Mouse (Mus musculus): Measurements from ENCODE around the gene B4galnt2. TPM values are rescaled to one million over a fixed set of nuclear protein-coding genes. Genes with fewer than 3 reads are reported as not detected.

The B4galnt2 gene
- total and polyA plus RNA-seq, 3 experiments: 0.15 to 4.5 TPM; not detected in 1

DNA sequence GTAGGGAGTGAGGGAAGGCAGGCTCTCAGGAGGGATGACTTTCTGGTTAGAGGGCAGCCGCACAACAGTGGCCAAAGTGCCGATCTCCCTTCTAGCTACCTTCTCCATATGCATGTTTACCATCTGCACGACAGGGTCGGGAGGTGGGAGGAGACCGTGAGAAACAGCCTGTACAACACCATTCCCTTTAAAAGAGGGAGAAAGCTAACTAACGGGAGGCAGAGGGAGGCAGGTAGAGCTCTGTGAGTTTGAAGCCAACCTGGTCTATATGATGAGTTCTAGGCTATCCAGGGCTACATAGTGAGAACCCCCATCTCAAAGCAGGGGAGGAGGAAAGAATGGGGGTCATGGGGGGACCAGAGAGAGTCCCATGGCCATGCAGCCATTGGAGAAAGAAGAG lies 78.9 kb downstream of the B4galnt2 start:
- DNase-seq (ENCODE audit: low read depth, low spot score): no peak
- TF ChIP-seq CHD1 (IDR thresholded peaks at IDR 0.05; ENCODE audit: low read depth, low read length) (0 out of 2 replicates have a peak, but pooled peaks have one; percentile 65), ELF1 (IDR thresholded peaks at IDR 0.05; ENCODE audit: low read depth, low read length) (no peak), NRF1 (IDR thresholded peaks at IDR 0.05; ENCODE audit: insufficient read depth, low read depth, low read length, poor library complexity, severe bottlenecking) (no peak)
- H3K4me1 ChIP-seq (ENCODE audit: control insufficient read depth in 1 of 2, insufficient read depth in 2 of 2, low read length in 2 of 2): peaks cover 16 to 49% of the 10 kb centered on the region in 2 experiments
- no peaks in the 10 kb centered on the region for H3K9me3 ChIP-seq (replicated peaks; ENCODE audit: insufficient read depth, low read length)
- H3K79me2 ChIP-seq (ENCODE audit: control insufficient read depth, insufficient read depth, low read length, poor library complexity): no peaks in the 10 kb centered on the region; the same call in 1 of the 2 replicates
- peak overlapping the region; percentile 16 to 37 for H3K4me3 ChIP-seq (ENCODE audit: control insufficient read depth in 1 of 2, insufficient read depth in 1 of 2, low read depth in 2 of 2, low read length in 2 of 2)
- H3K9ac ChIP-seq (ENCODE audit: control insufficient read depth, low read depth, low read length, poor library complexity, severe bottlenecking): peak overlapping the region; percentile 74
- H3K36me3 ChIP-seq (ENCODE audit: control insufficient read depth in 1 of 2, insufficient read depth in 2 of 2, low read length in 2 of 2): peaks cover 0 to 25% of the 10 kb centered on the region in 2 experiments; a peak in 2 of 4 replicates
- no peaks in the 10 kb centered on the region for H3K27me3 ChIP-seq (ENCODE audit: control insufficient read depth in 1 of 2, insufficient read depth in 2 of 2, low read length in 2 of 2)
- H3K27ac ChIP-seq (ENCODE audit: control insufficient read depth, low read depth, low read length): peak overlapping the region; percentile 97

DNA sequence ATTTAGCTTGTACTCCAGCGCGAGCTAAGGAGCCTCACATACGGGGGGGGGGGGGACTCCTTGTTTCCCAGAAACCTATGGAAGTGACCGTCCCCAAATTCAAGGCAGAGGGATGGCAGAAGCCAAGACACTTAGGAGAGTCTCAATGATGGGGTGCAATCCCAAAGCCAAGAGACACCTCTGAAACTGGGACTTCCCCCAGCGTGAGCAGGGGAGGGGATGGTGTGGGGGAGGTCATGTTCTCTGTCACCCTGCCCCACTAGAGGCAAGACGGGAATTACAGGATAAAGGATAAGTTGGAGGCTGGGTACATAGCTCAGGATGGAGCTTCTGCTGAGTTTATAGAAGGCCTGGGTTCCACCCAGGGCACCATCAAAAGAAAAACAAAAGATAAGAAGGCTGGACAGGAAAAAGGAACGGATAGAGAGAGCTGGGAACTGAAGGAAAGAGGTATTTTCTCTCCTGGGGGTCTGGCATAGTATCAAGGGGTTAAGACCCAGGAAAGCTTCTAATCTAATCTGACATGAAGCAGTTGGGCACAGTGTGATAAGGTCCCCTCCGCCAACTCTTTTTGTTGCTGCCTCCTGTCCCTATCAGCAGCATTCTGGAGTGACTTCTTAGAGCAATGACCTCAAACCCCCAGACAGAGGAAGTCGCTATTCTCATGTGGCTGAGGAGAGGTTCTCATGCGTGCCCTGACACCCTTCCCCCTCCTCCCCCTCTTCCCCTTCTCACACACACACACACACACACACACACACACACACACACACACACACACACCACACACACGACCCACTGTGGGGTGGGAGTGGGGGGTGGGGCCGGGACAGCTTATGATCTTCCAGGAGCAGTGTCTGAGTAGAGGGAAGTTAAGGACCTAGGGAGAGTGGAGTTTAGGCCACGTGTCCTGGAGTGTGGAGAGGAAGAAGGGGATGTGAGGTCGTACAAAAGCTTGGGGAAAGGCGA lies 79.7 kb downstream of the B4galnt2 start:
- no peaks in the 10 kb centered on the region; the same call in 1 of the 2 replicates for H3K79me2 ChIP-seq (ENCODE audit: control insufficient read depth, insufficient read depth, low read length, poor library complexity)
- H3K27me3 ChIP-seq (ENCODE audit: control insufficient read depth in 1 of 2, insufficient read depth in 2 of 2, low read length in 2 of 2): no peaks in the 10 kb centered on the region
- H3K9ac ChIP-seq (ENCODE audit: control insufficient read depth, low read depth, low read length, poor library complexity, severe bottlenecking): peak overlapping the region; percentile 74
- H3K27ac ChIP-seq (ENCODE audit: control insufficient read depth, low read depth, low read length): peak overlapping the region; percentile 97
- peaks cover 0 to 25% of the 10 kb centered on the region in 2 experiments; a peak in 2 of 4 replicates for H3K36me3 ChIP-seq (ENCODE audit: control insufficient read depth in 1 of 2, insufficient read depth in 2 of 2, low read length in 2 of 2)
- H3K4me1 ChIP-seq (ENCODE audit: control insufficient read depth in 1 of 2, insufficient read depth in 2 of 2, low read length in 2 of 2): peaks cover 16 to 49% of the 10 kb centered on the region in 2 experiments
- H3K4me3 ChIP-seq (ENCODE audit: control insufficient read depth in 1 of 2, insufficient read depth in 1 of 2, low read depth in 2 of 2, low read length in 2 of 2): peak overlapping the region; percentile 45 to 52
- no peaks in the 10 kb centered on the region for H3K9me3 ChIP-seq (replicated peaks; ENCODE audit: insufficient read depth, low read length)
- DNase-seq (ENCODE audit: low read depth, low spot score): peak; percentile 99
- TF ChIP-seq MAZ (IDR thresholded peaks at IDR 0.05; ENCODE audit: low read depth, low read length) (peak; percentile 85), ZKSCAN1 (IDR thresholded peaks at IDR 0.05; ENCODE audit: low read depth, low read length) (no peak), ZC3H11A (IDR thresholded peaks at IDR 0.05; ENCODE audit: low read depth, low read length) (peak; percentile 30; the same call in 1 of the 2 replicates), NRF1 (IDR thresholded peaks at IDR 0.05; ENCODE audit: insufficient read depth, low read depth, low read length, poor library complexity, severe bottlenecking) (no peak), TAL1 (IDR thresholded peaks at IDR 0.05; ENCODE audit: low read length) (peak; percentile 94), MAFK (IDR thresholded peaks at IDR 0.05; ENCODE audit: borderline replicate concordance, low read depth, low read length) (peak; percentile 87; the same call in 1 of the 2 replicates), MYC (IDR thresholded peaks at IDR 0.05; ENCODE audit: low read depth, low read length) (peak; percentile 97), ZNF384 (IDR thresholded peaks at IDR 0.05; ENCODE audit: low read depth, low read length) (peak; percentile 49; the same call in 1 of the 2 replicates), BHLHE40 (IDR thresholded peaks at IDR 0.05; ENCODE audit: borderline replicate concordance, low read depth, low read length) (peak; percentile 87), SIN3A (IDR thresholded peaks at IDR 0.05; ENCODE audit: low read length) (peak; percentile 98), ELF1 (IDR thresholded peaks at IDR 0.05; ENCODE audit: low read depth, low read length) (peak; percentile 63), MXI1 (IDR thresholded peaks at IDR 0.05; ENCODE audit: low read depth, low read length) (peak; percentile 85), ZMIZ1 (IDR thresholded peaks at IDR 0.05; ENCODE audit: low read depth, low read length) (peak; percentile 79), UBTF (IDR thresholded peaks at IDR 0.05; ENCODE audit: borderline replicate concordance, insufficient read depth, low read depth, low read length) (0 out of 2 replicates have a peak, but pooled peaks have one; percentile 31), E2F4 (IDR thresholded peaks at IDR 0.05; ENCODE audit: borderline replicate concordance, low read depth, low read length) (peak; percentile 62; the same call in 1 of the 2 replicates), RAD21 (IDR thresholded peaks at IDR 0.05; ENCODE audit: low read depth, low read length) (no peak; the same call in 1 of the 2 replicates), GABPA (IDR thresholded peaks at IDR 0.05; ENCODE audit: low read depth, low read length) (no peak), CHD2 (IDR thresholded peaks at IDR 0.05; ENCODE audit: low read length) (peak; percentile 72; the same call in 1 of the 2 replicates), TBP (IDR thresholded peaks at IDR 0.05; ENCODE audit: low read depth, low read length) (no peak; the same call in none of the 2 replicates), JUND (IDR thresholded peaks at IDR 0.05; ENCODE audit: low read depth, low read length) (peak; percentile 82), TCF12 (IDR thresholded peaks at IDR 0.05; ENCODE audit: low read depth, low read length) (peak; percentile 99), USF2 (IDR thresholded peaks at IDR 0.05; ENCODE audit: borderline replicate concordance in 1 of 2, insufficient read depth in 1 of 2, low read depth in 1 of 2, low read length in 2 of 2) (0 out of 4 replicates have a peak, but pooled peaks of 1 of the 2 experiments have one; percentile 24), CHD1 (IDR thresholded peaks at IDR 0.05; ENCODE audit: low read depth, low read length) (no peak; the same call in 1 of the 2 replicates), USF1 (IDR thresholded peaks at IDR 0.05; ENCODE audit: low read depth, low read length) (peak; percentile 86), SMC3 (IDR thresholded peaks at IDR 0.05; ENCODE audit: low read depth, low read length) (no peak), EP300 (IDR thresholded peaks at IDR 0.05; ENCODE audit: low read depth in 1 of 2, low read length in 2 of 2) (peak; percentile 98 to 99)

Measured in MEL (cell line).